Mouse (Mus musculus) erythroblast, embryonic 14.5 days (primary cell): ENCODE measurements around the gene Slu7. TPM values are rescaled to one million over a fixed set of nuclear protein-coding genes. Genes with fewer than 3 reads are reported as not detected.

Source experiments
- H3K27me3 ChIP-seq: 2 replicates; pipeline ENCODE4 v1.6.1; 2012; ENCODE audit warnings: inconsistent platforms; ENCODE audit not compliant: control insufficient read depth
- H3K36me3 ChIP-seq: 2 replicates; pipeline ENCODE4 v1.6.1; 2012; ENCODE audit warnings: mild to moderate bottlenecking, inconsistent platforms; ENCODE audit not compliant: control insufficient read depth
- H3K4me1 ChIP-seq: 2 replicates; pipeline ENCODE4 v1.6.1; 2012; ENCODE audit warnings: inconsistent platforms; ENCODE audit not compliant: control insufficient read depth
- H3K4me3 ChIP-seq: replicated peaks from 2 replicates; pipeline ENCODE3; 2012; ENCODE audit warnings: moderate library complexity, mild to moderate bottlenecking, inconsistent platforms
- H3K9me3 ChIP-seq: 2 replicates; pipeline ENCODE4 v1.6.1; 2012; ENCODE audit warnings: low read length, inconsistent platforms, mixed read lengths; ENCODE audit not compliant: control insufficient read depth
- GATA1 ChIP-seq: IDR thresholded peaks from 2 replicates; pipeline ENCODE4 v1.6.1; 2012; ENCODE audit warnings: low read length, inconsistent platforms, mixed read lengths
- TAL1 ChIP-seq: IDR thresholded peaks from 3 replicates; pipeline ENCODE4 v1.6.1; 2012; ENCODE audit warnings: low read length, inconsistent platforms, mixed read lengths
- polyA plus RNA-seq: library from polyadenylated mRNA; stranded (reverse); fragments of >175 nt; gene quantifications from 2 replicates; pipeline ENCODE4 v1.2.3, GENCODE M21; 2012

Gene Slu7
- polyA plus RNA-seq, 1 experiment: 0.93 TPM

DNA sequence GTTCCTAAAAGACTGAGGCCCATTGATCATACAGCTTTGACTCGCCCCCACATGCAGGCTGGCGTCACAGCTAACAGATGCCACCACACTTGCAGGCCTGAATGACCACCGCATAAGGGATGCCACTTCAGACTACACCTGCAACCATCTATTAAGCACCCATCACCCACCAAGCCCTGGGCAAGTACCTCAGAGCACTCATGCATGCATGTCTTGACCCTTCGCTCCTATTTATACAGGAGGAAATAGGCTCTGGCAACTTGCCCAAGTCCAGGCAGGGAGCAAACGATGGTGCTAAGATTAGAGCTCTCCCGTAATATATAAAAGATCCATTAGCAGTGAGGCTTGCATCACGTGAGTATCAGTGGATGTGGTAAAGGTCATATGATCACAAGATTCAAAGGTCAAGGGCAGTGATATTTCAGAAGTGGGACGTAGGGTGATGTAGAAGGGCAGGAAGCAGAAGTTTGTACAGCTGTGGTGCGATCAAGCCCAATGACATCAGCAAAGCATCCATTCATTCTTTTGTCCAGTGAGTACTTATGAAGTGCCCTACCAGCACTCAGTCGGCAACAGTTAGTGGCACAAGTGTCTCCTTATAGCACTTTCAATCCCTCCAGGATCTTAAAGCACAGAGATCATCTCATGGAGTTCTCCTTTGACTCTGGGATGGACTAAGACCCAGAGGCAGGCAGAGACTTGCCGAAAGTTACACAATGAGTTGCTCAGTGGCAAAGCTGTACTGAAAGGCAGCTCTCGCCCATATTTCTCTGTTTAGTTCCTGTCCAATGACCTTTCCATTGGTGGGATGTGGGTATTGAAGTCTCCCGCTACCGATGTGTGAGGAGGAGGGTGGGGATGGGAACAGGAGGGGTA, 38.2 kb upstream of the Slu7 start:
- H3K36me3 ChIP-seq: no peaks in the 10 kb centered on the region
- no peaks in the 10 kb centered on the region for H3K9me3 ChIP-seq
- TF ChIP-seq GATA1 (no peak), TAL1 (no peak)
- H3K4me3 ChIP-seq: no peak overlapping the region
- no peaks in the 10 kb centered on the region for H3K27me3 ChIP-seq
- H3K4me1 ChIP-seq: no peaks in the 10 kb centered on the region

DNA sequence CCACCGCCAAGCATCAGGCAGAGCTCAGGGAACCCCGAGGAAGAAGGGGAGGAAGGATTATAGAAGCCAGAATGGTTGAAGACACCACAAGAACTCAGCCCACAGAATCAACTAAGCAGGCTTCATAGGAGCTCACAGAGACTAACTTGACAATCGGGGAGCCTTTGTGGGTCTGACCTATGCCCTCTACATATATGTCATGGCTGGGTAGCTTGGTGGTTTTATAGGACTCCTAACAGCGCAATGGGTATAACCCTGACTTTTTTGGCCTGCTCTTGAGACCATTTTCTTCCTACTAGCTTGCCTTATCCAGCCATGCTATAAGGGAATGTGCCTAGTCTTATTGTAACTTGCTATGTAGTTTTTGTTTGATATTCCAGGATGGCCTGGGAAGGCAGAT, 37.3 kb upstream of the Slu7 start:
- no peaks in the 10 kb centered on the region for H3K4me1 ChIP-seq
- H3K36me3 ChIP-seq: no peaks in the 10 kb centered on the region
- H3K9me3 ChIP-seq: no peaks in the 10 kb centered on the region
- H3K27me3 ChIP-seq: no peaks in the 10 kb centered on the region
- TF ChIP-seq GATA1: no peak
- TF ChIP-seq TAL1: no peak
- no peak overlapping the region for H3K4me3 ChIP-seq

DNA sequence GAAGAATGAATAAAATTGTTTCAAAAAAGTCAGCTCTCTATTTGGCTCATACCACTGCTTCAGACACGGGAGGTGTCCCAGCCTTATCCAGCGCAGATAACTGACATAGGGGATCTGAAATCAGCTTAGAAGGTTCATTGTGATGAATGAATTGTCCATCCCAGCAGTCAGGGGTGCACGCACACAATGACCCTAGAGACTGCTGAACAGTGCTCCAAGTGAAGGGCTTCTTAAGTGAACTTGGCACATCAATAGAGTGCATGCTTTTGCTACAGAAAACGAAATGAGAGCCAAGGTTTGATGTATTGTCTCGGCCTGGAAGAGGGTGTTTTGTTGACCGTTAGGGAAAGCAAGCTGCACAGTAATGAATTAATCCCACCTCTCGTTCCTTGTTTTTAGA, 36.9 kb upstream of the Slu7 start:
- H3K27me3 ChIP-seq: no peaks in the 10 kb centered on the region
- no peak overlapping the region for H3K4me3 ChIP-seq
- H3K36me3 ChIP-seq: no peaks in the 10 kb centered on the region
- H3K9me3 ChIP-seq: no peaks in the 10 kb centered on the region
- no peaks in the 10 kb centered on the region for H3K4me1 ChIP-seq
- TF ChIP-seq GATA1 (no peak), TAL1 (no peak)

DNA sequence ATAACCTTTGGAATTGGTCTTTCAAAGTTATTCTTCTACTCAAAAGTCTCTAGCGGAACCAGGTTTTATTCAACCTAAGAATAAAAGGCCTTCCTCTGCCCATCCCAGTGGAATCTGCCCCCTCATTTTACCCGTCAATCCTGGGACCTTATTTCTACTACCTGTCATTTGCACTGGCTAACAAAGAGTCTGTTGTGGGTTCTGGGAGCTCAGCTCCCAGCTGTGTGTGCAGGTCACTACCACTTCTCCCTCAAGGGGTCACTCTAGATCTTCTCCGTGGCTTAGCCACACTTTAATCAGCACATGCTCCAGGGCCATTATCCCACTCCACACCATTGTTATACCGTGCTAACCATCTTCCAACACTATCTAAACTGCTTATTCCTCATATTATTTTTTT, 34.2 kb upstream of the Slu7 start:
- H3K4me1 ChIP-seq: no peaks in the 10 kb centered on the region
- no peaks in the 10 kb centered on the region for H3K9me3 ChIP-seq
- TF ChIP-seq GATA1: no peak
- TF ChIP-seq TAL1: no peak
- H3K4me3 ChIP-seq: no peak overlapping the region
- no peaks in the 10 kb centered on the region for H3K27me3 ChIP-seq
- no peaks in the 10 kb centered on the region for H3K36me3 ChIP-seq

DNA sequence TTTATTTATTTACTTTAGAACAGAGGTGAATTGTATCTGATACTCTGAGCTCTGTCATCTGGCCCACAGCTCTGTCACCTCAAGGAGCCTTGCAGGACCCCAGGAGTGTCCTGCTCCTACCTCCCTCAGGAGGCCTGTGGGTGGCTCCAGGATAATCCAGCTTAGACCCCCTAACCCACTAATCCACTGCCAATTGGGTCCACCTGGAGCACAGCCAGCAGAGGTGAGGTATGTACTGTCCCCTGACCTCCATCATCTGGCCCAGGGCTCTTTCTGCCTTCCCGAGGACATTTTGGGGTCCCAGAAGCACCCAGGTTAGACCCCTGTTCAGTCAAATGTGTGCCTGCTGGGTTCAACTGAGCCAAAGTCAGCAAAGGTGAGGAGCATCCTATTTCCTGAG, 33.4 kb upstream of the Slu7 start:
- Histone ChIP-seq H3K9me3 (no peaks in the 10 kb centered on the region), H3K36me3 (no peaks in the 10 kb centered on the region), H3K27me3 (no peaks in the 10 kb centered on the region), H3K4me1 (no peaks in the 10 kb centered on the region), H3K4me3 (no peak overlapping the region)
- TF ChIP-seq TAL1 (no peak), GATA1 (no peak)

DNA sequence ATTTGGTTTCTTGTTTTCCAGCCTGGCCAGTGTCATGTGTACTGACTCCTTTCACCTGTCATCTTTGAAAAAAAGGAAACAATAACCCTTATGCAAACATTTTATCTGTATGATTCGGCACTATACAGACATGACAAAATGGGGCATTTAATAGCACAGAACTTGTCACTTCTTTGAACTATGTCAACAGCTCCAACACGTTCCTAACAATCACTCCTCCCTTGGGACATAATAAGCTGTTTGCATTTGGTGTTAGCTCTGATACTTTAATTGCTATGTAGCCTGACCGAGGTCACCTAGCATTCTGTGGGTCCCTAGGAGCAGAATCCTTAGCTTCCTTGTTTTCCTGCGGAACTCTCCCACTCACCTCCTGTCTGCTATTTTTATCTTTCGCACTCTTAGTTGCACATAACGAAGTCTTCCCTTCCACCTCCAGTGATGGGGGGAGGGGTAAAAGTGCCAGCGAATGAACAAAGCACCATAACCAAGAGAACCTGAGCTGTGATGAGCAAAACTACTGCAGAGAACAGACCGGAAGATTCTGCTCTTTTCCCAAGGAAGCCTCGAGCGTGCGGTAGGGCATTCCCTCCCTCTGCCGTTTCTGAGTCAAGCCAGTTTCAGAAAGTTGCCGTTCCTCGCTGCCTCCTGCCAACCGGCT, 29.3 kb upstream of the Slu7 start:
- H3K9me3 ChIP-seq: no peaks in the 10 kb centered on the region
- no peaks in the 10 kb centered on the region for H3K4me1 ChIP-seq
- H3K27me3 ChIP-seq: no peaks in the 10 kb centered on the region
- no peaks in the 10 kb centered on the region for H3K36me3 ChIP-seq
- H3K4me3 ChIP-seq: no peak overlapping the region
- TF ChIP-seq TAL1 (no peak), GATA1 (no peak)

DNA sequence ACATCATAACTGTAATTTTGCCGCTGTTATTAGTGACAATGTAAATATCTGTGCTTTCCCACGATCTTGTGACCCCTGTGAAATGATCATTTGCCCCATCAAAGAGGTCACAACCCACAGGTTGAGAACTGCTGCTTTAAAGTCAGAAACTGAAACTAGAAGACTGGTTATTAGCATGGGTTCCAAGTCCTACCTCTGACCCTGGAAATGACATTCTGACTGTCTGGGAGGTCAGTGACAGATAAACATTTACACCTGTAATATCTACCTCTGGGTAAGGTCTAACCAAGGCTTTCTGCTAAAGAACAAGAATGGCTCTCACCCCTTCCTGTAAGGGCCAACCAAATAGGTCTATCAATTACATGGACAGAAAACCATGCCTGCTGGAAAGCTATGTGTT, 24.7 kb upstream of the Slu7 start:
- Histone ChIP-seq H3K36me3 (no peaks in the 10 kb centered on the region), H3K9me3 (no peaks in the 10 kb centered on the region), H3K27me3 (no peaks in the 10 kb centered on the region), H3K4me3 (no peak overlapping the region), H3K4me1 (no peaks in the 10 kb centered on the region)
- TF ChIP-seq GATA1: no peak

DNA sequence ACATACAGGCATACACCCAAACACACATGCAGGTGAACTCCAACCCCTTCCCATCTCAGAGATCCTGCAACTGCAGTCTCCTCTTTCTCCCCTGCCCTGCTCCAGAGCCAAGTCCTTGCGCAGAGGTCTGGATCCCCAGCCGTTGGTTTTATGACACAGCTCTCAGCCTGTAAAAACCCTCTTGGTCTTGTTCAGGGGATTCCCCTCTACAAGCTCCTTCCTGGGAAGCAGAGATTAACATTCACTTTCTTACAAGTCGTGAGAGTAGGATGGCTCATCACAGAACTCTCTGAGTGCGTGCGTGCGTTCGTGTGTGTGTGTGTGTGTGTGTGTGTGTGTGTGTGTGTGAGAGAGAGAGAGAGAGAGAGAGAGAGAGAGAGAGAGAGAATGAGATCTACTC, 23.3 kb upstream of the Slu7 start:
- no peak overlapping the region for H3K4me3 ChIP-seq
- H3K27me3 ChIP-seq: no peaks in the 10 kb centered on the region
- TF ChIP-seq GATA1 (no peak), TAL1 (no peak)
- no peaks in the 10 kb centered on the region for H3K9me3 ChIP-seq
- H3K4me1 ChIP-seq: no peaks in the 10 kb centered on the region
- no peaks in the 10 kb centered on the region for H3K36me3 ChIP-seq

DNA sequence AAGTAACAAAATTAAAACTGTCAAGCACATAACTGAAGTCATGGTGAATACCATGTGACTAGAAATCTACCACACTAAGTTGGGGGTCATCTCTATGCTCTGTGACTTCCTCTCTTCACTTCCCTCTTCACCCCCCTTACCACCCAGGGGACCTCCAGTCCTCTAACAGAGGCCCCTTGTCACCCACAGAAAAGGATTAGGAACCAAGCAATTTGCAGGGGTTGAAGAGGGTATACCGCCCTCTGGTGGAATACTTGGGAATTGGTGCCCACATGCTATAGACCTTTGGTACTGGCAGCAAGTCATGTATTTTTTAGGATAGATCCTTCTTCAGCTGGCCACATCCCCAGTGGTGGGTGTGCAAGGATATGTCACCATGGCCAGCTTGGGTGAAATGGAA, 22.1 kb upstream of the Slu7 start:
- Histone ChIP-seq H3K4me3 (no peak overlapping the region), H3K9me3 (no peaks in the 10 kb centered on the region), H3K27me3 (no peaks in the 10 kb centered on the region), H3K36me3 (no peaks in the 10 kb centered on the region), H3K4me1 (no peaks in the 10 kb centered on the region)
- TF ChIP-seq GATA1: no peak
- no peak for TF ChIP-seq TAL1
